Mouse (Mus musculus) liver, embryonic 14.5 days (tissue): Measurements from ENCODE around the gene Ahcyl2. TPM values are rescaled to one million over a fixed set of nuclear protein-coding genes. Genes with fewer than 3 reads are reported as not detected.

Source experiments
- ATAC-seq: fragments of 200-750 bp; cut with Nextera tagmentation; 2 replicates; pipeline ENCODE4 v1.8.0; 2017; ENCODE audit warnings: moderate number of reproducible peaks, mild to moderate bottlenecking, moderate library complexity; ENCODE audit not compliant: insufficient read depth
- DNase-seq, 3 experiments: peaks; one replicate each; pipeline ENCODE4 v3.0.0-alpha.2; 2012 to 2013; ENCODE audit warnings: low read depth in 3 of 3, low spot score in 3 of 3
- H3K27ac ChIP-seq: fragments of 300-500 bp; sonication (generic); 2 replicates; pipeline ENCODE4 v1.5.1; 2014; ENCODE audit warnings: moderate library complexity, mild to moderate bottlenecking, control low read depth, inconsistent platforms
- H3K27me3 ChIP-seq: fragments of 300-500 bp; sonication (generic); 2 replicates; pipeline ENCODE4 v1.6.1; 2014; ENCODE audit warnings: mild to moderate bottlenecking, low read length, moderate library complexity; ENCODE audit not compliant: control insufficient read depth, insufficient read depth
- H3K36me3 ChIP-seq: fragments of 300-500 bp; sonication (generic); replicated peaks from 2 replicates; pipeline ENCODE4 v1.6.1; 2014; ENCODE audit warnings: low read depth; ENCODE audit not compliant: control insufficient read depth, insufficient read depth
- H3K4me1 ChIP-seq, 2 experiments: fragments of 200-500 bp in 1 of 2; fragments of 300-500 bp in 1 of 2; sonication (generic) in 1 of 2; replicated peaks; 2 replicates each; pipeline ENCODE4 v1.6.1; 2012 to 2014; ENCODE audit warnings: antibody characterized with exemption in 1 of 2, inconsistent platforms in 1 of 2, low read length in 1 of 2; ENCODE audit not compliant: control insufficient read depth in 2 of 2, insufficient read depth in 2 of 2
- H3K4me2 ChIP-seq: fragments of 300-500 bp; sonication (generic); 2 replicates; pipeline ENCODE4 v1.6.1; 2014; ENCODE audit warnings: low read depth, mild to moderate bottlenecking, control low read depth, moderate library complexity
- H3K4me3 ChIP-seq, 2 experiments: fragments of 200-500 bp in 1 of 2; fragments of 300-500 bp in 1 of 2; sonication (generic) in 1 of 2; 2 replicates each; pipeline ENCODE4 v1.5.1; 2012 to 2014; ENCODE audit warnings: low read depth in 2 of 2, low read length in 2 of 2, mild to moderate bottlenecking in 2 of 2, control low read depth in 1 of 2, inconsistent platforms in 1 of 2, moderate library complexity in 1 of 2; ENCODE audit not compliant: insufficient read depth in 1 of 2
- H3K9ac ChIP-seq: fragments of 300-500 bp; sonication (generic); replicated peaks from 2 replicates; pipeline ENCODE4 v1.6.1; 2014; ENCODE audit warnings: mild to moderate bottlenecking, control low read depth, moderate library complexity
- H3K9me3 ChIP-seq: fragments of 300-500 bp; sonication (generic); 2 replicates; pipeline ENCODE4 v1.6.1; 2016; ENCODE audit warnings: low read length, mixed read lengths; ENCODE audit not compliant: control insufficient read depth
- CTCF ChIP-seq: IDR thresholded peaks from 2 replicates; pipeline ENCODE4 v1.5.1; 2016; ENCODE audit warnings: antibody characterized with exemption, low read depth, control low read depth
- EP300 ChIP-seq: IDR thresholded peaks from 2 replicates; pipeline ENCODE4 v1.6.1; 2016; ENCODE audit warnings: antibody characterized with exemption, low read depth
- WGBS: fragments of 180-500 bp; shearing (Covaris S2); extraction: QIAGEN DNeasy Blood & Tissue Kit; methylation state at CpG from one replicate; pipeline ENCODE4 v1.1.7; 2014; ENCODE audit not compliant: insufficient replicate concordance; 5-methylcytosine and 5-hydroxymethylcytosine counted together
- polyA plus RNA-seq, 2 experiments: library from polyadenylated mRNA; depleted of rRNA in 1 of 2; stranded (reverse) in 1 of 2; unstranded in 1 of 2; fragments of >200 nt; fragmentation: Nextera tagmentation in 1 of 2; extraction: Ambion mirVana in 1 of 2; gene quantifications; 2 replicates each; pipeline versions ENCODE4 v1.2.1 to v1.2.3; 2012 to 2014

Ahcyl2 gene
- polyA plus RNA-seq, 2 experiments, result 3.2 to 4.2 TPM

DNA sequence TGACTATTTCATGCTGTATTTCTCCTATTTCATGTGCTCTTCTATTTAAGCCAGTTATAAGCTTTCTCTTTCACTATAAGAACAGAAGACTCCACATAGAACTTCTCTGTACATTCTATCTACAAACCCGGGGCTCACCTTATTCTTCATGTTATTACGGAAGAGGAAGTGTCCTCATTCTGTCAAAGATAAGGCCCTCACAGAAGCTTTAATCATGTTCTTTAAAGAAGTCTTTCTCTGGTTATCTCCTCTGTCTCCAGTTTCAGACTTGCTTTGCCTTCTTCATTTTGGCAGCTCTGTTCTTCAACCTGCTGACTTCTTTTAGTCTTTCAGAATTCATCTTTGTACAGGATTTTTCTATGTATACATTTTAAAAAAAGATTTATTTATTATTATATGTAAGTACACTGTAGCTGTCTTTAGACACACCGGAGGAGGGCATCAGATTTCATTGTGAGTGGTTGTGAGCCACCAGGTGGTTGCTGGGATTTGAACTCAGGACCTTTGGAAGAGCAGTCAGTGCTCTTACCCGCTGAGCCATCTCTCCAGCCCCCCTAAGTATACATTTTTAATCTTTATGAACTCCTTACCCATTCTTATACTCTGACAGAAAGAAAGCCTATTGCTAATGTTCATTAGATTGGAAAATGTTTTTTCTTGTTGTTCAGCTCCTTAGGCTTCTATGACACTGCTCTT lies 8.9 kb downstream of the Ahcyl2 start:
- H3K27ac ChIP-seq, result no peak overlapping the region
- DNase-seq, result no peak
- peaks cover 5 to 11% of the 10 kb centered on the region in 2 experiments for H3K4me1 ChIP-seq
- no peaks in the 10 kb centered on the region for H3K36me3 ChIP-seq
- H3K4me3 ChIP-seq, result no peak overlapping the region
- no peaks in the 10 kb centered on the region for H3K9me3 ChIP-seq
- H3K4me2 ChIP-seq, result no peak overlapping the region
- 41% methylated on average over 4 of the region's 4 CpGs for WGBS
- TF ChIP-seq EP300 (peak; percentile 11; the same call in 1 of the 2 replicates), CTCF (no peak)
- H3K9ac ChIP-seq, result no peak overlapping the region
- no peak for ATAC-seq
- H3K27me3 ChIP-seq, result no peaks in the 10 kb centered on the region

GRCm38 (mm10) chr6:29777238-29777555 lies 9.4 kb downstream of the Ahcyl2 start:
- H3K36me3 ChIP-seq, result no peaks in the 10 kb centered on the region
- ATAC-seq, result no peak
- no peak overlapping the region for H3K4me2 ChIP-seq
- H3K9ac ChIP-seq, result no peak overlapping the region
- TF ChIP-seq EP300, result no peak
- no peak for TF ChIP-seq CTCF
- no peak overlapping the region for H3K27ac ChIP-seq
- no peak overlapping the region for H3K4me3 ChIP-seq
- H3K9me3 ChIP-seq, result no peaks in the 10 kb centered on the region
- WGBS, result 72% methylated on average over 3 of the region's 3 CpGs
- DNase-seq, result no peak
- no peaks in the 10 kb centered on the region for H3K27me3 ChIP-seq
- H3K4me1 ChIP-seq, result peaks cover 5 to 11% of the 10 kb centered on the region in 2 experiments

- H3K9ac ChIP-seq, result no peak overlapping the region
- no peak overlapping the region for H3K27ac ChIP-seq
- no peaks in the 10 kb centered on the region for H3K9me3 ChIP-seq
- H3K4me1 ChIP-seq, result peaks cover 28 to 29% of the 10 kb centered on the region in 2 experiments
- H3K4me2 ChIP-seq, result no peak overlapping the region
- ATAC-seq, result no peak
- TF ChIP-seq EP300 (no peak), CTCF (no peak)
- H3K27me3 ChIP-seq, result no peaks in the 10 kb centered on the region
- DNase-seq, result no peak
- no peak overlapping the region for H3K4me3 ChIP-seq
- no peaks in the 10 kb centered on the region for H3K36me3 ChIP-seq
These were observed 12.3 kb downstream of the Ahcyl2 start for GRCm38 (mm10) chr6:29780082-29780481.

- ATAC-seq, result no peak
These were observed 12.8 kb downstream of the Ahcyl2 start for GRCm38 (mm10) chr6:29780571-29780970.

DNA sequence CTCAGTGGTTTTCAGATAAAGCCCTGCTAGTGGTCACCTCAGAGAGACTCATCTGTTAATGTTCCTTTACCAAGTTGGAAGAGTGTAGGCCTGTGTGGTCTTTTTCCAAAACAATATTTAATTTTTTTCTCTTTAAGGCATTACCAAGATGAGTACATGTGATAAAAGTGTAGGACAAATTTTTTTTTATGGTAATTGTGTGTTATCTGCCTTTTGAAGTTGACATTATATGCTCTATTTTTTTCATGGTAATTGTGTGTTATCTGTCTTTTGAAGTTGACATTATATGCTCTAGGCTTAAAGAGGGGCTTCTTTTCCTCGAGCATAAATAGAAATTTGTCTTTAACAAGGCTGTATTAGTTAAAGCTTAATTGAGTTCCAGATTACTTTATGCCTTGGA lies 14.4 kb downstream of the Ahcyl2 start:
- DNase-seq (no peak), ATAC-seq (no peak)
- no peaks in the 10 kb centered on the region for H3K36me3 ChIP-seq
- TF ChIP-seq CTCF, result no peak
- no peak for TF ChIP-seq EP300
- H3K4me3 ChIP-seq, result no peak overlapping the region
- peaks cover 24% of the 10 kb centered on the region in 2 experiments for H3K4me1 ChIP-seq
- no peaks in the 10 kb centered on the region for H3K27me3 ChIP-seq
- no peak overlapping the region for H3K9ac ChIP-seq
- H3K9me3 ChIP-seq, result no peaks in the 10 kb centered on the region
- WGBS, result 35% methylated on average over 1 of the region's 1 CpGs
- no peak overlapping the region for H3K27ac ChIP-seq
- H3K4me2 ChIP-seq, result no peak overlapping the region

More at GRCm38 (mm10) chr6:29780571-29780970, 12.8 kb downstream of the Ahcyl2 start:
- TF ChIP-seq CTCF, result no peak
- TF ChIP-seq EP300, result no peak
- no peak overlapping the region for H3K4me3 ChIP-seq
- no peak overlapping the region for H3K27ac ChIP-seq
- no peak for DNase-seq
- no peak overlapping the region for H3K4me2 ChIP-seq
- H3K27me3 ChIP-seq, result no peaks in the 10 kb centered on the region
- H3K36me3 ChIP-seq, result no peaks in the 10 kb centered on the region
- no peaks in the 10 kb centered on the region for H3K9me3 ChIP-seq
- WGBS, result 82% methylated on average over 2 of the region's 2 CpGs
- H3K4me1 ChIP-seq, result peaks cover 29 to 30% of the 10 kb centered on the region in 2 experiments
- no peak overlapping the region for H3K9ac ChIP-seq
